Mouse (Mus musculus) G1E (cell line): ENCODE measurements around the gene Gadd45b.

ENCODE experiments used
- CTCF ChIP-seq: IDR thresholded peaks from 2 replicates; pipeline ENCODE4 v1.5.1; 2012; ENCODE audit warnings: low read depth, low read length, inconsistent platforms, mixed read lengths
- GATA1 ChIP-seq: IDR thresholded peaks from 2 replicates; pipeline ENCODE4 v1.6.1; 2012; ENCODE audit warnings: borderline replicate concordance, low read length, inconsistent platforms, mixed read lengths
- GATA2 ChIP-seq: IDR thresholded peaks from 2 replicates; pipeline ENCODE4 v1.6.1; 2012; ENCODE audit warnings: low read depth, low read length, inconsistent platforms, borderline replicate concordance
- POLR2AphosphoS5 ChIP-seq: IDR thresholded peaks from 2 replicates; pipeline ENCODE4 v1.6.1; 2012; ENCODE audit warnings: low read depth, low read length, inconsistent platforms; ENCODE audit not compliant: insufficient replicate concordance
- TAL1 ChIP-seq: conservative IDR thresholded peaks from 2 replicates; pipeline ENCODE4 v1.6.1; 2012; ENCODE audit warnings: low read depth, low read length, inconsistent platforms, mixed read lengths

DNA sequence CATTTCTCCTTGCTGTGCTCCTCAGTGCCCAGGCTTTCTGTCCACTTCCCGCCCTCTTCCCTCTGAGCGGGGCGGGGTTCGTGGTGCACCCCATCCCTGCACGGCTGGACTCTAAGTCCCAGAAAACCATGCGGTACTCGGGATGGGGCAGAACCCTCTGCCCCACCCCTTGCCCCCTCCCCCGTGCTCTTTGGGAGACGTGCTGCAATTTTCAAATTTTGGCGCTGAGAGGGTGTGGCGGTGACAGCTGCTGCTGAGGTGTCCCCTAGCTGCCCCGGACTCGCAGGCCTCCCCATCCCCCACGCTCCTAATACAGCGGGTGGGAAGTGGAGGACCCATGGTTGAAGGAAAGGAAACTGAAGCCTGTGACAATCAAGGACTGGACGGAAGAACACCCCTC, 8.0 kb upstream of the Gadd45b start:
- TF ChIP-seq TAL1 (no peak), GATA1 (no peak), CTCF (no peak), POLR2AphosphoS5 (no peak), GATA2 (no peak)
